Mouse (Mus musculus): ENCODE measurements around the gene B4gat1.

Gene B4gat1

DNA sequence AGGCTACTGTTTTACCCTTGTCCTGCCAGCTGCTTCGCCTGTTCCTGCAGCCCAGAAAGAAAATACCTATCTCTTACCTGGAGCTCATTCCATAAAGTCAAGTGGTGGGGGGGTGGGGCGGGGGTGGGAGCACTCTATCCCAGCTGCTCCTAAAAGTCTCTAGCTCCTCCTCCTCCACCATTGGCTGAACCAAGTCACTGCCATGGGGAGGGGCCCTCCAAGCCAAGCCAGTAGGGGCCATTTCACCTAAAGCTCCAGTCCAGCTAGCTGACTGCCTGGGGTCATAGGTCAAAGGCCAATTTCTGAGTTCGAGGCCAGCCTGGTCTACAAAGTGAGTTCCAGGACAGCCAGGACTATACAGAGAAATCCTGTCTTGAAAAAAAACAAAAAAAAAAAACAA is 5.9 kb upstream of the B4gat1 start:
- no peak for DNase-seq (ENCODE audit: low spot score in 2 of 2)

GRCm38 (mm10) chr19:5036577-5036976 is 2.0 kb upstream of the B4gat1 start:
- DNase-seq (ENCODE audit: low spot score in 2 of 2), result no peak

GRCm38 (mm10) chr19:5037678-5038571 is 701 bp upstream of the B4gat1 start:
- peak; percentile 28 to 35 for DNase-seq (ENCODE audit: low spot score in 2 of 2)

GRCm38 (mm10) chr19:5039301-5040114 is 882 bp downstream of the B4gat1 start:
- no peak for DNase-seq (ENCODE audit: low spot score in 2 of 2)

GRCm38 (mm10) chr19:5040862-5041523 is 2.4 kb downstream of the B4gat1 start, which contains the start of gene Brms1:
Gene Brms1 (plus strand): TSS chr19:5041354.
- peak; percentile 65 to 82 for DNase-seq (ENCODE audit: low spot score in 2 of 2)

DNA sequence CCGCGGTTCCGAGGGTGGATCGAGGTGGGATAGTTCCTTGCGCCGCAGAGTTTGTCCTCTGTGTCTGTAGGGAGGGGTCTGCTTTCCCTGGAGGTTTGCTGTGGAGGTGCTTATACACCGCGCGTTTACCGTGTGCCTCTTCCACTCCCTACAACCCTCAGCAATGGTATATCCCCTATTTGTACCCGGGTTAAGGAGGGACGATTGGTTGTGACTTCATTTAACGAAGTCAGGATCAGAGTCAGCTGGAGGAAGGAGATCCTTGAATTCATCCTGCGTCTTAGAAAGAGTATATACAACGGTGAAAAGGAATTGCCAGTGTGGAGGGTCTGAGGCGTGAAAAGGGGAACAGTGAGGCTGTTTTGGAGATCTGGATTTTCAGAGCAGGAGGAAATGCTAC is 3.0 kb downstream of the B4gat1 start:
- no peak for DNase-seq (ENCODE audit: low spot score in 2 of 2)

- no peak for DNase-seq (ENCODE audit: low spot score in 2 of 2)
These were observed 6.9 kb downstream of the B4gat1 start for GRCm38 (mm10) chr19:5045531-5045930.

DNA sequence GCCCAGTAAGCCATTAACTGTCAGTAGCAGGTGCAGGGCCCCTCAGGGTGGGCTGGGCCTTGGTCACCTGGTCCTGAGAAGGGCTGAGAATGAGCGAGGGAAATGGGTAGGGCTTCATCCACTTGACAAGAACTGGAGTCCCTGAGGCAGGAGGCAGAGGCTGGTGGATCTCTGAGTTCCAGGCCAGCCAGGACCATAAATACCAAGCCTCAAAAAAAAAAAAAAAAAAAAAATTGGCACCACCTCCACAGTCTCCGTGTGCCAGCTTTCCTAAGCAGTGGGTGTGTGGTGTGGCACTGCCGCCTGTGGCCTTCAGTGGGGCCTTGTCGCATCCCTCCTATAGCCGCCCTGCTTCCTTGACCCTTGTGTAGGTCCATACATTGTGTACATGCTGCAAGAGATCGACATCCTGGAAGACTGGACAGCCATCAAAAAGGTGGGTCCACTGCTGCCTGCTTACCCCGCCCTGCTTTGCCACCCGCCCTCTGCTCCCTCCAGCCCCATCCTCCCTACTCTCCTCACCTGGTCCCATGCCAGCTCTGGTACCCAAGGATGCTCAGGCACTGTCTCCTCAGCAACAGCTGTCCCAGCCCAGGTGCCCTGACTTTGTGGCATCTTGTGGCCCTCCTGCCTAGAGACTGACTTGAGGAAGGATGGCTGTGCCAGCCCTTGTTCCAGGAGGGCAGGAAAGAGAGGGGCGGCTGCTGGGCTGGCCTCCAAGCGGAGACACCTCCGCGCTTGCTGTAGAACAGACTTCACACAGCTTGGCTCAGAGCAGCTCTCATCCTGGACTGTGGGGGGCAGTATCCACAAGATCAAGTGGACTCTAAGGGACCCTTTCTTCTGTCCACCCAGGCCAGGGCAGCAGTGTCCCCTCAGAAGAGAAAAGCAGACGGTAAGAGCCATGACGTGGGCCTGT is 9.8 kb downstream of the B4gat1 start:
- DNase-seq (ENCODE audit: low spot score in 2 of 2), result no peak

GRCm38 (mm10) chr19:5049325-5049724 is 10.7 kb downstream of the B4gat1 start:
- DNase-seq (ENCODE audit: low spot score in 2 of 2), result no peak

- DNase-seq (ENCODE audit: low spot score in 2 of 2), result no peak
These were observed 11.7 kb downstream of the B4gat1 start, which contains the start of gene Rin1 for GRCm38 (mm10) chr19:5050047-5050905. Gene Rin1 (plus strand): TSS chr19:5050481.

- DNase-seq (ENCODE audit: low spot score in 2 of 2), result no peak
These were observed 12.4 kb downstream of the B4gat1 start for GRCm38 (mm10) chr19:5051031-5051430.

DNA sequence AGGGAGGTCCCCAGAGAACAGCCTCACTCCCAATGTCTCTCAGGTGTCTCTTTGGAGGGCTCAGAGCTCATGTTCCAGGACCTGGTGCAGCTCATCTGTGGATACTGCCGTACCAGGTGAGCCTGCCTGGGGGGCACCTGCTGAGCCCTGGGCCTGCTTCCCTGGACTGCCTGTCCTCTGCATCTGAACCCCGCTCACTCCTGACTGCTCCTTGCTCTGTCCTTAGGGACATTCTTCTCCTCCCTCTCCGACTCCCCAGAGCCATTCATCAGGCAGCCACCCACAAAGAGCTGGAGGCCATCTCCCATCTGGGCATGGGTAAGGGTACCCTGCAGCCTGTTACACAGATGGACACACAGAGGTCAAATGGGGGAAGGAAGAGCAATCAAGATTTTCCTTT is 12.9 kb downstream of the B4gat1 start:
- no peak for DNase-seq (ENCODE audit: low spot score in 2 of 2)

DNA sequence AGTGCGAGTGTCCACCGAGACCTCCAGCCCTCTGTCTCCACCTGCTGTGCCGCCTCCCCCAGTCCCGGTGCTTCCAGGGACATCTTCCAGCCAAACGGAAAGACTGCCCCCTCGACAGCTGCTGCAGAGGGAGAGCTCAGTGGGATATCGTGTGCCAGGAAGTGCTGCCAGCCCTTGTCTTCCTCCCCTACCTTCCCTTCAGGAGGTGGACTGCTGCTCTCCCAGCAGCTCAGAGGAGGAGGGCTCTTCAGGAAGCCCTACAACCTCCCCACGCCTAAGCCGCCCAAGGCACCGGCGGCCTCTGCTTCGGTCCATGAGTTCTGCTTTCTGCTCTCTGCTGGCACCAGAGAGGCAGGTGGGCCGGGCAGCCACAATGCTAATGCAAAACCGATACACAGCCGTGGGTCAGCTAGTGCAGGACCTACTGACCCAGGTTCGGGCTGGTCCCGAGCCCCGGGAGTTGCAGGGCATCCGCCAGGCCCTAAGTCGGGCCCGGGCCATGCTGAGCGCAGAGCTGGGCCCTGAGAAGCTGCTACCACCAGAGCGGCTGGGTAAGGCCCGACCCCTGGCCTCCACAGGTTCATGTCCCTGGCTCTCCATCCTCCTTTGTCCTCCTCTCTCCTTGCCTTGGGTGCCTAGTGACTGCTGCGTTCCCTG is 13.7 kb downstream of the B4gat1 start:
- DNase-seq (ENCODE audit: low spot score in 2 of 2), result no peak

DNA sequence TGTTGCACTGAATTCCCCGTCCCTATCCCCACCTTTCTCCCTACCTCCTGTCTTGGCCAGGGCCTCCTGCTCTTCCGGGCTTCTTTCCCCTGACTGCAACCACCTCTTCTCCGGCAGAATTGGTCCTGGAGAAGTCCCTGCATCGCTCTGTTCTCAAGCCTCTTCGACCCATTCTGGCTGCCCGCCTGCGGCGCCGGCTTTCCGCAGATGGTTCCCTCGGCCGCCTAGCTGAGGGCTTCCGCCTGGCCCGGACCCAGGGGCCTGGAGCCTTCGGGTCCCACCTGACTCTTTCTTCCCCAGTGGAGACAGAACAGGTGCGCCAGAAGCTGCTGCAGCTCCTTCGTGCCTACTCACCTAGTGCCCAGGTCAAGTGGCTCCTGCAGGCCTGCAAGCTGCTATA is 14.2 kb downstream of the B4gat1 start:
- DNase-seq (ENCODE audit: low spot score in 2 of 2), result no peak

- peak in 1 of 2 experiments; percentile 56 for DNase-seq (ENCODE audit: low spot score in 2 of 2)
These were observed 15.3 kb downstream of the B4gat1 start for GRCm38 (mm10) chr19:5053909-5054308.

GRCm38 (mm10) chr19:5056251-5056650 is 17.6 kb downstream of the B4gat1 start:
- no peak for DNase-seq (ENCODE audit: low spot score in 2 of 2)

GRCm38 (mm10) chr19:5057876-5058775 is 19.5 kb downstream of the B4gat1 start:
- no peak for DNase-seq (ENCODE audit: low spot score in 2 of 2)
